Mouse (Mus musculus) cerebellum, postnatal 10 days (tissue): ENCODE measurements around the gene Ahdc1.

ENCODE experiments used
- DNase-seq, 2 experiments: peaks; one replicate each; pipeline ENCODE4 v3.0.0; 2021; ENCODE audit warnings: mixed read lengths in 2 of 2

Ahdc1 gene

DNA sequence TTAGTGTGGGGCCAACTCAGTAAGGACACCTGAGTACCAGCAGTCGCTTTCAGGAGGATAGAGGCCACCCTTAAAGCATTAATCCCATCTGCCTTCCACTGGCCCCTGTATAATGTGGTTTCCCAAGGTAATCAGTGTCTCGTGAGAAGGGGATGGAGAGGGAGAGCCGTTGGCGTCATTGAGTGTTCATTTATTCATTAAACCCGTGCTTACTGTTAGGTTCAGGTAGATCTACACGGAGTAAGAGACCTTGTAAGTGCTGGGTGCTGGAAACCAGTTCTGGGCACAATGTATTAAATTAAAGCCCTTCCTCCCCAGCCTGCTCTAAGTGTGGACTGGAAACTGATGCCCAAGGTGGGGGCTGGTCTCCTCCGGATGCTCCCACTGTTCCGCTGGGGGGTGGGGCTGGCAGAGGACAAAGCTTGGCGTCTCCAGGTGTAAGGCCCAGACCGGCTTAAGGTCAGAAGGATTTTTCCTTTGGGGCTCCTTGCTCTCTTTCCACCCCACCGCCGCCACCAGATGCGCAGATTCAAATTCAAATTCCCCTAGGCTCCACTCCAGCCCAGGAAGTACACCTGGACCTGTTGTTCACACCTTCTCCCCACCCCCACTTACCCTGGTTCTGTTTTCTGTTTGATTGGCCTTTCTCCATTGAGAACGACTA is 29.3 kb downstream of the Ahdc1 start:
- DNase-seq = no peak

DNA sequence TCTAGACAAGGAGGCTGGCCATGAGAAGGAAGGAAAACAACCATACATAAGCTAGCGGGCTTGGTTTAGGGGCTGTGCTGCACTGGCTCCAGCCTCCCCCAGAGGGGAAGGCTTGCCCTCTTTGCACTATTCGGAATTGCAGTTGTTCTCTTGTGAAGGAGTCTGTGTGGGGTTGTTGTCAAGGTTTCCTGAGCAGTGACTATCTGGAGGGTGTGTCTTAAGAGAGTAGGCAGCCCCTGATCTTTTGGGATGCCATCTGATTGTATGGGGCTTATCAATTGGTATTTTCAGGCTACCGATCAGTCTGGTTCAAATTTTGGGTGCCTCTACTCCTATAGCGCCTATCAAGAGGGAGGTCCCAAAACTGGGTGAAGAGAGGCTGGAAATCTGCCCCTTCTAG is 31.2 kb downstream of the Ahdc1 start:
- no peak for DNase-seq

DNA sequence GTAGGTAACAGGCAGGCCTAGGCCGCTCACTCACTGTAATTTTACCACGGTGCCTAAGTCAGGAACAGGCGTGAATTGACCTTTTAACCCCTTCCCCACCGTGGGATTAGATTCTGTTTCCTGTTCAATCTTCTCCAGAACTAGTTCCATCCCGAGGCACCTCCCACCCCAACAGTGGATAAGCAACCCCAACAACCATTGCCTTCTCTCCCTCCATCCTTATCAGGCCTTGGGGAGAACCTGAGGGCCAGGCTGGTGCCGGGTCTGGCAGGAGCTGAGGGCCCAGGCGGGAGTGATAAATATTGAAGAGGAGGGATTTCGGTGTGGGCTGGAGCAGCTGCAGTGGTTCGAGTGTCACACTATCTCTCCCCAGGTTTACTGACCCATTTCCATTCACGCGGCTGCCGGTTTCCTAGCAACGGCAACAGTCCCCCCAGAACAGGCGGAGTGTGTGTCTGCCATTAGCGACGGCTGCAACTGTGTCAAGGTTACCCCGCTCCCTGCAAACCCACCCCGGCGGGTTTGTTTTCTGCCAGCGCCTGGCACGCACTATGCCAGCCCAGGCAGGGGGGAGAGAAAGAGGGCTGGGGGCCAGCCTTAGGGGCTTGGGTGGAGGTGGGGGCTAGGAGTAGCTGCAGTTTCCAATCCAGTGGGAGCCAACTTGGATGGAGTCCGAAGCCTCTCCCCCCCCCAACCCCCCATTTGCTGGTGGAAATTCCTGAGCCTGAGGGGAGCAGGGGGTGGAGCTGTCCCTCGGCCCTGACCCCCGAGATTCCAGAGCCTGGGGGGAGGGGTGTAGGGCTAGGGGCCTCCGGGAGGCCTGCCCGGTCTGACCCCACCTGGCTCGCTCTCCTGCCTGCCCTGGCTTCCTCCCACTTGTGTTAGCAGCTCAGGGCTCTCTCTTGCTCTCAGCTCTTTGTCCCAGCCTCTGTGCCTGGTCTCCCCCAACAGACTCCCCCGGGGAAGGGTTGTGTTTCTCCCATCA is 31.9 kb downstream of the Ahdc1 start:
- peak; percentile 78 to 85 for DNase-seq

DNA sequence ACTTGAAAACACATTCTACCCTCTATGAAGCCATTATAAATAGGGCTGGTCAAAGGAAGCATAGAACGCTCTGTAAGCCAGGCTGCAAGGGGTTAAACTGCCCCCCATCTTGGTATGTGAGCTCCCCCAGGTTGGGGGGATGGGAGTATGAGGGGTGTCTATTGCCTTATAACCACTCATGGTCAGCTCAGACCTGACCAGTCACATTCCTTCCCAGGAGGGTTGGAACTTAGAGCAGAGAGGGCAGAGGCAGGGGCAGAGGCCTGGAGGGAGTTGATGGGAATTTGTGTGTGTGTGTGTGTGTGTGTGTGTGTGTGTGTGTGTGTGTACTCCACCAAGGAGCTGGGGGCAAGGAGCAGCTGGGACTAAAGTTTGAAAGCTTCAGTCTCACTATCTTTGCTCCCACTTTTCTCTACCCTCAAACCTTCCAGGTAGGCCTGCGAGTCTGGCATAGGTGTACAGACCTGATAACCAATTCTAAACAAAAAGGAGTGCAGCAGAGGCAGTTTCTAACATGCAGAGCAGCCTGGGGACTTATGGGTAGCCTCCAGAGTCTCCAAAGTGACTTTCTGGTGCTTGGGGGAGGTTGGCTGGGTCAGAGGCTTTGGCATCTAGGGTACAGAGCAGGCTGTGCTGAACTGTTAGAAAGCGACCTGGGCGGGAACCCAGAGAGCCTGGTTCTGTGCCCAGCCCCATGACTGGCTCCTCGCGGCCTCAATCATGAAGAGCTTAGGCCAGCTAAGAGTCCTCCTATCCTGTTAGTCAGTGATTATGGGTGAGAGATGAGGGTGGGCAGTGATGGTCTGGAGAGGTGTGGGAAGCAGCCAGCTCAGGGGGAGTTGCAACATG is 33.0 kb downstream of the Ahdc1 start:
- DNase-seq = peak; percentile 69 to 76

DNA sequence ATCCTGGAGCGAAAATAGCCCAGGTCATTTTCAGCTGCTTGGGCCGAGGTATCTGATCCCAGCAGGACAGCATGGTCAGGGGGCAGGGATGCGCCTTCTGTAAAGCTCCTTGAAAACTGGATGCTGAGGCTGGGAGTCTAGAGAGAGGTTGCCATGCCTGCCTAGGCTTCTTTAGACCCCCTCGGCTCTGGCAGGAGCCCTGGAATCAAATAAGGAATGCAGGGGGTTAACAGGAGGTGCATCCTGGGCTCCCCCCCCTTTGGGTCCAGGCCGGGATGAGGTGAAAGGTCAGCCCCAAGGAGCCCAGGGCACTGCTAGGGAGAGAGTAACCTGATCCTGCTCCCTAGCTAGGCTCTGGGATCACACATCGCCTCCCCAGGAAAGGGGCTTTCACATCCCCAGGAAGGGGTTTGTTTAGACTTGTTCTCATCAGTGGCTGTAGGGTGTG is 33.6 kb downstream of the Ahdc1 start:
- no peak for DNase-seq

DNA sequence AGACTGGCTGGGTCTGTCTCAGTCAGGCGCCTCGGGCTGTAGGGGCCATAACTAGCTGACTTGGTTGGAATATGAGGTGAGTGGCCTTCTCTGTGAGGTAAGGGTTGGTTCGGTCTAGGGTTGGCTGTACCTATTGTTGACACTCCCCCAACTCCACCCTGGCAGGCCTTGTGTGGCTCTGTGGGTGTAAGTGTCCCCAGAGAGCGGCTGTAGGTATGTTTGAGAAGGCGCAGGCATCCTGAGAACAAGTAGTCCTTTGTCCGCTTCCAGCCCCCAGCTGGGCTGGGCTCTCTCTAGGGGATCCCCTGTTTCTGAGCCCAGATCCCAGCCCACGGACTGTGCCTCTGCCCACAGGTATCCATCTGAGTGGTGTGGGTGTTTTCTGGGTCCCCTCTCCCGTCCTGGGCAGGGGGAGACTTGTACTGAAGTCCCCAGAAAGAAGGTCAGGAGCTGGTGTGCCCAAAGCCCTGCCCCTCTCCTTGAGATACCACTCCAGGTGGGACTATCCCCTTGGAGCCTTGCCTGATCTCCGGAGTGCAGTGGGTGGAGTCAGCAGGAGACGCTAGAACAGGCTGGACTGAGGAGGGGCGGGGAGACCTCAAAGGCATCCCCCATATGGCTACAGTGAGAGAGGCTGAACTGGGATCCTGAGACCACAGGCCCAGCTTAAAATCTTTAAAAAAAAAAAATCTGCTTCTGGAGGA is 34.9 kb downstream of the Ahdc1 start:
- peak; percentile 52 to 54 for DNase-seq

DNA sequence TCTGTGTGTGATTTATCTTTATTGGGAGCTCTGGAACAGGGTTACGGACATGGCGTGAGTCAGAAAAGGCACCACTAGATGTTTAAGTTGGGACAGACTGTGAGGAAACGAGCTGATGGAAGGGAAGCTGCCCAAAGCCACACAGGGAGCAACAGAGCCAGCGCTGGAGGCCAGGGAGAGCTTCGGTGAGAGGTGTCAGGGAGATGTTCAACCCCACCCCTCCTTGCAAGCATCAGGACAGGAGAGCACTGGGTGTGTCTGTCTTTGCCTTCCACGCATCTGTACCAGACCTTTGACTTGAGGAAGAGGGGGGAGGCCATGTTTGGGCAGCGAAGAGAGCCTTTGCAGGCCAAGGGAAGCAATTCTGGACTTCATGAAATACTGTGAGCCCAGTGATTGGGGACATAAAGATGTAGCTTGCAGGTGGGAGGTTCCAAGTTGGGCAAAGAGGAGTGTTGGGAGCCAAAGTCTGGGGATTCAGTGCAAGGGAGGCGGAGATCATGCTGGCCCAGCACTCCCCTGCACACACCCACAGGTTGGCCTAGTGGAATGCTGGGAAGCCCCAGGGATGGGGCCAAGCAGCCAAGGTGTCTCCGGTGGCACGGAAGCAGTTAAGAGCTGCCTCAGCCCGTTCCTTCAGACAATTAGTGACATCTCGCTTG is 35.8 kb downstream of the Ahdc1 start:
- DNase-seq = peak in 1 of 2 experiments; percentile 57

DNA sequence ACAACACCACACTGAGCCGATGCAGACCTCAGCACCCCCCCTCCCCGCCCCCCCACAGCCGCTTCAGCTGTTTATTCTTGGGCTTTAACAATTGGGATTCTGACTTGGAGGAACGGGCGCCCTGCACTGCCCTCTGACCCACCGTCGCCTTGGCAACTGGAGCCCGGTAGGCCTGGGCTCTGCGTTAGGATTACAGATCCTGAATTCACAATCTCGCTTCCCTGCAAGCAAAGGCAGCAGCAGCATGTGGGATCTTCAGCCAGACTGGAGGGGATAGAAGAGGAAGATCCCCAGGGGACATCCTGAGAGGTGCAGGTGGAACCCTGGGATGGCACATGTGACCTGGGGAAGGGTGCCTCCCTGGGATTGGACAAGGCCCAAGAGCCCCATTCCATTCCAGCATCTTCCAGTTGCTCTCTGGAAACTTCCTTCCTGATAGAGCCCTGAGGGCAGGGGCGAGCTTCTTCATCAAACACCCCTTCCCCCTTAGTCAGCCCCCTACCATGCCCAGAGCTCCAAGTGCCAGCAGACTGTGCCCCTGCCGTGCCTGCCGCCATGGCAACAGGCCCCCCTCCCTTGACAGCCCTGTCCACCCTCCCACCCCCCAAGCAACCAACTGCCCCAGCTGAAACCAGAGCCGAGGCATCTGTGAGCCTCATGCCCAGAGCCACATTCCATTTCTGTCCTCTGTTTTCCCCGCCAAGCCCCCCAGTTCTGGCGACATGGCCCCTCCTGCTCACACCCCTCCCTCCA is 36.5 kb downstream of the Ahdc1 start:
- DNase-seq = peak; percentile 65 to 66

DNA sequence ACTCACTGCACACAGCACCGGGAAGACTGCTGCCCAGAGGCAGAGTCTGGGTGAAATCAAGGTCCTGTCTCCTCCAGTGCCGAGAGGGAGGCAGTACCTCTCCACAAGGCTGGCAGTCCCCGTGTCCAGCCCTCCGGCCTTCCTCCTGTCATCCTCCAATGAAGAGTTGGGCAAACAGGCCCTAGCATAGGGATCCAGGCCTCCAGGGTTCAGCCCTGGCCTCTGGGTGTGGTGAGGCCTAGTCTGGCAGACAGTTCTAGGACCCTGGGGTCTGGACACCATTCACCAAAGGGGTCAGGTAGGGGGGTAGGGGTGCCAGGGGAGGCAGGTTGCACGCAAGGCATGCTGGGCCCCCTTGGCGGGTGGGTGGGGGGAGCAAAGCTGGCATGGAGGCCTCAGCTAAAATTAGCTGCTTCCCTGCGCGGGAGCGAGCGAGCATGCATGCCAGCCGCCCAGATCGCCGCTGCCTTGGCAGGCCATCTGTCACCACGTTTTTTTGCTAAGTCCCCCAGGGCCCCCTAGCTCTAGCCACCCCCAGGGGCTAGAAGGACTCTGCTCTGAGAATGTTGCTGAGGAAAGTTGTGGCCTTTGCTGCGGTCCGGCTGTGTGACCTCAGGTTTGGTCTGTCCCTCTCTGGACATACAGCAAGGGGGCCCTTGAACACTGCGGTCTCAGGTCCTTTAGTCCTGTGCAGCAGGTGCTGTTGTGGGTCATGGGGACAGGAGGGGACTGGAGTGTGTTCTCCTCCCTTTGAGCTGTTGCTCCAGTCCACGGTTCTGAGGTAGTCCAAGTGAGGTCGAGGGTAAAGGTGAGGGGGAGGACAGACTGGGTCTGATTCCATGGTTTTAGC is 38.2 kb downstream of the Ahdc1 start:
- peak; percentile 84 to 90 for DNase-seq

DNA sequence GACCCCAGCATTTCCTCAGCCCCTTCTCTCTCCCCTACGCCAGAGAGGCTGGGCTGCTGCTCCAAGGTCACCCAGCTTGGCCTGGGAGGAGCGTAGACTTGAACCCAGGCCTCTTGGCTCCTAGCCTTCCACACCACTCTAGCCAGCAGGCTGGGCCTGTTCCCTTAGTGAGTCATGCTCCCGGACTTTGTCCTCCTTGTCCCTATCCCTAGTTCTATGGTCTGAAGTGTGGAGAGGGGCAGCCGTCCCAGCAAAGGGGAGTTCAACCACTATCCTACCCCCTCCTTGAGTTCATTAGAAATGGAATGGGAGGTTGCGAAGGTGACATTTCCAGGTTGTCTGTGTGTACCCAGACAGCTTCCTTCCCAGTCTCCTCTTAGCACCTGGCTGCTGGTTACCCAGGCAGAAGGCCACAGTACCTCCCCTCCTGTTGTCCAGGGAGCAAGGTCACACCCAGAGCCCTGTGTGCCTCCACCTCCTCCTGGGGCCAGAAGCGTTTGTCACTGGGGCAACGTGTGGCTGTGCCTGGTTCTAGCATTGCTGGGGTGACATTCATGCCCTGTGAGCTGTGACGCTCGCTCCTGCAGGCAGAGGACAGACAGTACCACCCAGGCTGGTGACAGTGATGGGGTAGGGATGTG is 39.3 kb downstream of the Ahdc1 start:
- no peak for DNase-seq

DNA sequence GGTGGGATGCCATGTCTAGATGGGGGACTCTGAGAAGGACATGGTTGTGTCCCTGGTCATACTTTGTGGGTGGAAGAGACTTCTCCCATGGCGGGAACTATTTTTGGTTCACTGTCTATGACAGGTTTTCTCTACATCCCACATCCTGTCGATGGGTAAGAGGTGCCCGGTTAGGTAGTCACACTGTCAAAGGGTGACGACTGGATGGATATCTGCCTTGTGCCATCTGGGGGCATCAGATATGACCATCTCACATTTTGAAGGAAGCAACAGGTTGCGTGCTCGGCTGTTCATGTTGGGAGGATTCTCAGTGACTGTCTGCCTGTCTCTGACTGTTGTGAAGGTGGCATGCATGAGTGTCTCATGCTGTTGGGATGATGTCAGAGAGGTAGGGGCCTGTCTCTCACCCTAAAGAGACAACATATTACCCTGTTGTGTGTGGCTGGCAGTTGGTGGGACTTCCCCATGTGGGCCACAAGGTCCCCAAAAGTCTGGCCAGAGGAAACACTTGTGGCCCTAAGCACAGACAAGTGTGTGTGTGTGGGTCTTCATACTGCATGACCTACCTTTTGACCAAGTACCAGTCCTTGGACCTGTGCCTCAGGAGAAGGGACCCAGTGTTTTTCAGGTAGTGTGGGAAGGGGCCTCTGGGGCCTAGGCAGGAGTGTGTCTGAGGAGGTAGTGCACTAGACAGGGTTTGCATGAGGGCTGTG is 39.9 kb downstream of the Ahdc1 start:
- no peak for DNase-seq

DNA sequence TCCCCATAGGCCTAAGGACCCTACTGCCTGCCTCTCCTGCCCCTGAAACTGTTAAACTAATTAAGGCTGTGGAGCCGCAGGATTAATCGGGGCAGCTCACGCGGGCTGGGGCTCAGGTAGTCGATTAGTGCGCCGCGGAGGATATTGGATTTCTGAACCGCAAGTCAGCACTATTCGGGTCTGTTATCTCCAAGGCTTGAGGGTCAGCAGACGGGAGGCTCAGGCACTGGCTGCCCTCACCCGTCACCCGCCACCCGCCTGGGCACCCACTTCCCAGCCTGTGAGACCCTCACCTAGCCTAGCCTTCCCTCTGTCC is 40.4 kb downstream of the Ahdc1 start:
- DNase-seq = no peak

DNA sequence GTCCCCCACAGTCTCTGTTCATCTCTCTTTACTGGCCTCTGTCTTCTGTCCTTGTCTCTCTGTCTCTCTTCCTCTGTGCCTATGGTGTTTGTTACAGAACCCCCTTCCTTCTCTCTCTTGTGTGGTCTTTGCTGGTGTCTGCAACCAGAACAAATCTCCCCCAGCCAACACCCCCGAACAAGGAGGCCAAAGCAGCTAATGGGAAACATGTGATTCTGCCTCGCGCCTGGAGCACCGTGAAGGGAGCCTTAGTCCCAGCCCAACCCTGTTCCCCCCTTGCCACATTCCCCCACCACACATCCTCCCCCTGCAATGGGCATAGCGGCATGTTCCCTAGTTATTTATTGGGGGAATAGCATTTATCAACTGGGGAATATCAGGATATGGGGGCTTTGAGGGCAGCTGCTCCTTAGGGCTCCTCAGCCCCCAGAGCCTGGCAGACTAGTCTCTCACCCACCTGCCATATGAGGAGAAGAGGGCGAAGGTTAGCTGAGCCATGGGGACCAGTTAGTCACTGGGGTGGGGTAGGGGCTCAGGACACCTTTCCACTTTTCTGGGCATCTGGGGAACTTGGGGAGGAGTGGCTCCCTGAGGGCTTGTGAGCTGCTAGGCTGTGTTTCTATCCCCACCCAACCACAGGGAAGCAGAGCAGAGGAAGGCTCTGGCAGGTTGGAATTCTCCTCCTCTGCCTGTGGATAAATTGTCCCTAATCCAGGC is 41.1 kb downstream of the Ahdc1 start:
- DNase-seq = no peak

DNA sequence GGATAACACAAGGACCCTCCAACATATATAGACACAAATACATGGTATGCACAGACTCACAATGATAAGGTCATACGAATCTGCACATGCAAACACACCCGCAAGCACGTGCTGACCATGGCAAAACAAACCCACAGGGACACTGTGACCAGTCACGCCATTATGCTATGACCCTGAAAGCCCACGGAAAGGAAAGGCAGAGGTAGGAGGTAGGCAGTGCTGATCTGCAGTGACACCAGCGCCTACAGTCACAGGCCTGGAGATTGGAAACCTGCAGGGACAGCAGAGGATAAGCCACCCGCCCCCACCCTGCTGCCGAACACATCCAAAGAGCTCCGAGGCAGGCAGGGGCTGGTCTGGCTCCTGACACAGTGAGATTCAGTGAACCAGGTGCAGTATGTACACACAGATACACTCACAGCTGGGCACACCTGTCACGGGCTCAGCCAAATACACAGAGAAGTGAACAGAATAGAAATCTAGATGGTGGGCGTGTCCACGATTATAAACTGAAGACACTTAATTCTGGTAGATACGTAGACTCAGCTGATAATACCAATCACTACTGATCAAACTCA is 42.0 kb downstream of the Ahdc1 start:
- DNase-seq = no peak

DNA sequence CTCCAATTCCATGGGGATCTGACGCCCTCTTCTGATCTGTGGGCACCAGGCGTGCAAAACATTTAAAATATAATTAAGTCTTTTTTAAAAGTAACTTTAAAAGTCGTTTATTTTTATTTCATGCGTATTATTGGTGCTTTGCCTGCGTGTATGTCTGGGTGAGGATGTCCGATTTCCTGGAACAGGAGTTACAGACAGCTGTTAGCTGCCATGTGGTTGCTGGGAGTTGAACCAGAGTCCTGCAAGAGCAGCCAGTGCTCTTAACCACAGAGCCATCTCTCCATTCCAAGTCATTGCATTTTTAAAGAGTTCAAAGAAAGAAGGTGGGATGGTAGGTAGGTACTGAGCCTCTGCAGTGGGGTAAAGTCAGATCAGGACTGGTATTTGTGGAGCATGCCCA is 43.5 kb downstream of the Ahdc1 start:
- DNase-seq = no peak

DNA sequence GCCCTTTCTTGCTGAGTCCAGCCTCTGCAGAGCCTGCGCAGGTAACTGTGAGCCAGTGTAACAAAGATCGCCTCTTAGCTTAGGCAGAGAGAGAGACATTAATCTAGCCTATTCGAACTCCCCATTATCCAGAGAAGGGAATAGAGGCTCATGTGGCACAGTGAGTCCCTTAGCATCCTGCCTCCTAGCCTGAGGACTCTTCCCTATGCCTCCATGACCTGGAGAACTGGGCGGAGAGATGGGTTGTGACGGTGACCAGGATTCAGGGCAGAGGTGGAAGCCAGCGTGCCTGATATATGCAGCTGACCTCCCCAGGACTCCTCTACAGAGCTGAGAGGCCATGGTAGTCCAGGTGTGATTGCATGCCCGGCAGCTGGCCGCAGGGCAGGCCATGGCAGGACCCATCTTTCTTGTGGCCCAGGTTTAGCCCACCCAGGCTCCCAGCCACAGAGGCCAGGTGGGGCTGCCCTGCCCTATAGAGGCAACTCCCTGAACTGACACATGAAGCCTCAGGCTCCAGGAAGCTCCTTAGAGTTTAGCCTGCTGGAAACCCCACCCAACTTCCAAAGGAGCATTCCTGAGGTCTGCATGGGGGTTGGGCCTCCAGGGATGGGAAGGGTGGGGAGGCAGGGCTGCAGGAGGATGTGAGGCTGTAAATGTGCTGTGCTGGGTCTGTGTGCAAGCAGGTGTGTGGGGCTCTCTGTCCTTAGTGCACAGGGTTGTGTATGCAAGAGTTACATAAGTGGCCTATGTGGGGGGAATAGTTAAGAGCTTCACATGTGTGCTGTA is 44.3 kb downstream of the Ahdc1 start:
- no peak for DNase-seq
